Mouse (Mus musculus): Measurements from ENCODE around the gene Rnase11. TPM values are rescaled to one million over a fixed set of nuclear protein-coding genes. Genes with fewer than 3 reads are reported as not detected.
"Not testable (repeated sequence)": the region's sequence is repeated elsewhere in the genome, so short reads cannot be mapped to it uniquely, and the experiment has no call there.

Gene Rnase11
- total and polyA plus RNA-seq, 2 experiments: not detected

- Histone ChIP-seq H3K27me3 (ENCODE audit: control insufficient read depth, insufficient read depth, low read length) (no peaks in the 10 kb centered on the region), H3K79me2 (ENCODE audit: control insufficient read depth, insufficient read depth, low read length) (no peaks in the 10 kb centered on the region), H3K4me3 (ENCODE audit: insufficient read depth, low read depth, low read length) (no peak overlapping the region), H3K4me1 (ENCODE audit: control insufficient read depth, insufficient read depth, low read length) (no peaks in the 10 kb centered on the region), H3K27ac (replicated peaks; ENCODE audit: insufficient read depth, low read depth, low read length) (no peak overlapping the region), H3K36me3 (ENCODE audit: control insufficient read depth, insufficient read depth, low read length) (no peaks in the 10 kb centered on the region), H3K9ac (ENCODE audit: low read depth, low read length) (no peak overlapping the region)
- 76% methylated on average over 3 of the region's 3 CpGs for WGBS
- TF ChIP-seq CTCF (IDR thresholded peaks at IDR 0.05; ENCODE audit: low read depth, low read length) (no peak), POLR2A (IDR thresholded peaks at IDR 0.05; ENCODE audit: extremely low read depth, insufficient read depth, low read length) (no peak)
- no peak for DNase-seq (ENCODE audit: extremely low read depth, low read depth, low spot score)
Observed at GRCm38 (mm10) chr14:51027387-51028155, 22.4 kb downstream of the Rnase11 start.

DNA sequence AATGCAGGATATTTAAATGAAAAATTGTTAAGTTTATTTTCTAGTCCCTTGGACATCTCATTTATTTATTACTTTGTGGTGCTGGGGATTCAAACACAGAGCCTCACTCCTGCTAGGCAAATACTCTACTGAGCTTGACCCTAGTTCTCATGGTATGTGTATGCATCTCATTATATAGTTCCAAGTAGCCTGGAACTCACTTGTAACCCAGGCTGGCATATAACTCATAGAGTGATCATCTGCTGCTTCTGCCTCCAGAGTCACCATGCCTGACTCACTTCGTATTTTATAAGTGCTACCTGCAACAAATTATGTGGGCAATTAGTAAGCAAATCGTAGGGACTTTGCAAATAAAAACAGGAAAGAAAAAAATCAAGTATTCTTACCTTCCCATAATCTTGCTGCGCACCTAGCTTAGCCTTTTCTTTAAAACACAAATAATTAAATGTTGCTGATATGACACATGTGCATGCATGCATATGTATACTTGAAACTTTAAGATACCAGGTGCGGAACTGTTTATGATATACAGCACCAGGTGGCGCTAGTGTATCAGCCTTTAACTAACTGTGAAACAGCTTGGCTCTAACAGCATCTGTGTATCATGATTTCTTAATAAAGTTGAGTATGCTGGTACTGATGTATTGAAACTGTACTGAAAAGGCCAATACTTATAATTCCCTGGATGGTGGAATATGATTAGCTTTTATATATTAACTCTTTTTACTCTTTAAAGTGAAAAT lies 23.4 kb downstream of the Rnase11 start:
- Histone ChIP-seq H3K4me3 (ENCODE audit: insufficient read depth, low read depth, low read length) (no peak overlapping the region), H3K9ac (ENCODE audit: low read depth, low read length) (no peak overlapping the region), H3K79me2 (ENCODE audit: control insufficient read depth, insufficient read depth, low read length) (no peaks in the 10 kb centered on the region), H3K36me3 (ENCODE audit: control insufficient read depth, insufficient read depth, low read length) (no peaks in the 10 kb centered on the region), H3K27me3 (ENCODE audit: control insufficient read depth, insufficient read depth, low read length) (no peaks in the 10 kb centered on the region), H3K27ac (replicated peaks; ENCODE audit: insufficient read depth, low read depth, low read length) (no peak overlapping the region), H3K4me1 (ENCODE audit: control insufficient read depth, insufficient read depth, low read length) (no peaks in the 10 kb centered on the region)
- peak; percentile 74 for DNase-seq (ENCODE audit: extremely low read depth, low read depth, low spot score)
- TF ChIP-seq POLR2A (IDR thresholded peaks at IDR 0.05; ENCODE audit: extremely low read depth, insufficient read depth, low read length): no peak
- peak; percentile 72 for TF ChIP-seq CTCF (IDR thresholded peaks at IDR 0.05; ENCODE audit: low read depth, low read length)
- 38% methylated on average over 5 of the region's 5 CpGs for WGBS

DNA sequence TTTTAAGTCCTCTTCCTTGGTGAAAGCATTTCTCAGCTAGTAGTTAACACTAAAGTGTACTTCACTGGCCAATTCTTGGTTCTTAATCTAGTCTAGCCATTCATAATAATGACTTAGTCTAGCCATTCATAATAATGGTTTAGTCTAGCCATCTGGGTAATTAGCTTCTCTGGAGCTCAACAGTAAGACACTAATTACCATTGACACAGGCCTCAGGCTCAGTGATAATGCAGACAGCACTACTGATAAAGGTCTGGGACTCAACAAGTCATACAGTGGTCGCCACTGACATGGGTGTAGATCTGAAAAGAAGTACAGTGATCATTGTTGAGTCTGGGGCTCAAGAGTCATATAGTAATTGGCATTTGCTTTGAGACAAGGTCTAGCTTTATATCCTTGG lies 25.1 kb downstream of the Rnase11 start:
- Histone ChIP-seq H3K4me1 (ENCODE audit: control insufficient read depth, insufficient read depth, low read length) (no peaks in the 10 kb centered on the region), H3K4me3 (ENCODE audit: insufficient read depth, low read depth, low read length) (no peak overlapping the region), H3K36me3 (ENCODE audit: control insufficient read depth, insufficient read depth, low read length) (no peaks in the 10 kb centered on the region), H3K27ac (replicated peaks; ENCODE audit: insufficient read depth, low read depth, low read length) (no peak overlapping the region), H3K27me3 (ENCODE audit: control insufficient read depth, insufficient read depth, low read length) (no peaks in the 10 kb centered on the region), H3K9ac (ENCODE audit: low read depth, low read length) (no peak overlapping the region), H3K79me2 (ENCODE audit: control insufficient read depth, insufficient read depth, low read length) (no peaks in the 10 kb centered on the region)
- DNase-seq (ENCODE audit: extremely low read depth, low read depth, low spot score): no peak
- WGBS: 100% methylated on average over 1 of the region's 1 CpGs
- TF ChIP-seq CTCF (IDR thresholded peaks at IDR 0.05; ENCODE audit: low read depth, low read length): no peak
- no peak for TF ChIP-seq POLR2A (IDR thresholded peaks at IDR 0.05; ENCODE audit: extremely low read depth, insufficient read depth, low read length)

DNA sequence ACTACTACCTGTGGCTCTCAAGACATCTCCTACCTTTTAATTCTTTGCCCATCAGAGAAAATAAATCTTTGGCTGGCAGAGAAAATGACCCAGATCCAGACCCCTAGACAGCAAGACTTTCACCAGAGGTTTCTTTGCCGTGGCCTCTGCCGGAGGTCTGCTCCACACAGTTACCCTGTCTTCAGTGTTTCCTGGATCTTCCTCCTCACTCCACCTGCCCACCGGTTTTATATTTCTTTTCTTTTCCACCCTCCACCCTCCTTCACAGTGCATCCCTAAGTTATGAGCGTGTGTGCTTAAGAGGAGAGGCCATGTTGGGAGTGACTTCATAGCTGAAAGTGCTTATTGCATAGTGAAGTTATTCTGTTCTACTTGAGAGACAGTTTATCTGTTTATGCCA lies 26.5 kb downstream of the Rnase11 start:
- Histone ChIP-seq H3K27me3 (ENCODE audit: control insufficient read depth, insufficient read depth, low read length) (no peaks in the 10 kb centered on the region), H3K79me2 (ENCODE audit: control insufficient read depth, insufficient read depth, low read length) (no peaks in the 10 kb centered on the region), H3K4me3 (ENCODE audit: insufficient read depth, low read depth, low read length) (no peak overlapping the region), H3K9ac (ENCODE audit: low read depth, low read length) (no peak overlapping the region), H3K4me1 (ENCODE audit: control insufficient read depth, insufficient read depth, low read length) (no peaks in the 10 kb centered on the region), H3K36me3 (ENCODE audit: control insufficient read depth, insufficient read depth, low read length) (no peaks in the 10 kb centered on the region), H3K27ac (replicated peaks; ENCODE audit: insufficient read depth, low read depth, low read length) (no peak overlapping the region)
- whole genome bisulfite sequencing: 84% methylated on average over 4 of the region's 4 CpGs
- no peak for DNase-seq (ENCODE audit: extremely low read depth, low read depth, low spot score)
- no peak for TF ChIP-seq CTCF (IDR thresholded peaks at IDR 0.05; ENCODE audit: low read depth, low read length)
- no peak for TF ChIP-seq POLR2A (IDR thresholded peaks at IDR 0.05; ENCODE audit: extremely low read depth, insufficient read depth, low read length)

DNA sequence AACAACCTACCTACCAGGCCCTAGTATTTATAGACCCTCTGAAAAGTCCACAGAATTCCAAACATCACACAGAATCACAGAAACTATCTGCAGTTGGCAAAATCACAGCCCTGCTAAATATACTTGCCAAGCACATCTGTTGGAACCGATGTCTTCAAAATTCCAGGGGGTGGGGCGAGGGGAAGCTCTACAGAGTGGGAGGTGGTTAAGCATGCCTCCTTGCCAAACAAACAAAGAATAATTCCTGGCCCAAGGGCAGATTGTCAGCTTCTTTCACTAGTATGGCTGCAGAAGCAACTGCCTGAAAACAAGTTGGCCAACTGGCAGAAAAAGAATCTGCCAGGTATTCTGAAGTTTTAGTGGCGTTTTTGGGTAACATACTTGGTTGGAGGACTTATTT lies 32.7 kb downstream of the Rnase11 start:
- Histone ChIP-seq H3K27me3 (ENCODE audit: control insufficient read depth, insufficient read depth, low read length) (no peaks in the 10 kb centered on the region), H3K27ac (replicated peaks; ENCODE audit: insufficient read depth, low read depth, low read length) (no peak overlapping the region), H3K4me1 (ENCODE audit: control insufficient read depth, insufficient read depth, low read length) (no peaks in the 10 kb centered on the region), H3K36me3 (ENCODE audit: control insufficient read depth, insufficient read depth, low read length) (no peaks in the 10 kb centered on the region), H3K9ac (ENCODE audit: low read depth, low read length) (no peak overlapping the region), H3K79me2 (ENCODE audit: control insufficient read depth, insufficient read depth, low read length) (no peaks in the 10 kb centered on the region), H3K4me3 (ENCODE audit: insufficient read depth, low read depth, low read length) (no peak overlapping the region)
- no peak for DNase-seq (ENCODE audit: extremely low read depth, low read depth, low spot score)
- no peak for TF ChIP-seq POLR2A (IDR thresholded peaks at IDR 0.05; ENCODE audit: extremely low read depth, insufficient read depth, low read length)
- no peak for TF ChIP-seq CTCF (IDR thresholded peaks at IDR 0.05; ENCODE audit: low read depth, low read length)
- 73% methylated on average over 3 of the region's 3 CpGs for WGBS

DNA sequence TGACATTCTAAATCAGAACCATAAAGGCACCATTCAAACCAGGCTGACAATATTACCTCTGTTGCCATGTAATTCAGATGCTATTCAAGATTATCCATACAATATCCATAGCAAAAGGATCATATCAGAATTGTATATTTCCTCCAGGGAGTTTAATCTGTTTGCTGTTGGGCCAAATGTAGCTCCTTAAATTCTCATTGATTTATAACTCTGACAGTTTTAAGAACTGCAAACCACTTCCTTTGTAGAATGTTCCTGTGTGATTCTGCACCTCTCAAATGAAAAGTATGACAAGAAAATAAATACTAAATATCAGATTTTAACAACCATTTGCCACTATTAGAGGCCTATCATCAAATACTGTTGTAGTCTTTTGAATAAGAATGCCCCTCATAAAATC lies 34.2 kb downstream of the Rnase11 start:
- Histone ChIP-seq H3K27me3 (ENCODE audit: control insufficient read depth, insufficient read depth, low read length) (no peaks in the 10 kb centered on the region), H3K4me3 (ENCODE audit: insufficient read depth, low read depth, low read length) (no peak overlapping the region), H3K36me3 (ENCODE audit: control insufficient read depth, insufficient read depth, low read length) (no peaks in the 10 kb centered on the region), H3K9ac (ENCODE audit: low read depth, low read length) (no peak overlapping the region), H3K4me1 (ENCODE audit: control insufficient read depth, insufficient read depth, low read length) (no peaks in the 10 kb centered on the region), H3K27ac (replicated peaks; ENCODE audit: insufficient read depth, low read depth, low read length) (no peak overlapping the region), H3K79me2 (ENCODE audit: control insufficient read depth, insufficient read depth, low read length) (no peaks in the 10 kb centered on the region)
- no peak for TF ChIP-seq CTCF (IDR thresholded peaks at IDR 0.05; ENCODE audit: low read depth, low read length)
- TF ChIP-seq POLR2A (IDR thresholded peaks at IDR 0.05; ENCODE audit: extremely low read depth, insufficient read depth, low read length): no peak
- no peak for DNase-seq (ENCODE audit: extremely low read depth, low read depth, low spot score)

- H3K9ac ChIP-seq (ENCODE audit: low read depth, low read length); H3K36me3 ChIP-seq (ENCODE audit: control insufficient read depth, insufficient read depth, low read length); H3K79me2 ChIP-seq (ENCODE audit: control insufficient read depth, insufficient read depth, low read length); DNase-seq (ENCODE audit: extremely low read depth, low read depth, low spot score); H3K27me3 ChIP-seq (ENCODE audit: control insufficient read depth, insufficient read depth, low read length); H3K4me1 ChIP-seq (ENCODE audit: control insufficient read depth, insufficient read depth, low read length); H3K27ac ChIP-seq (replicated peaks; ENCODE audit: insufficient read depth, low read depth, low read length); H3K4me3 ChIP-seq (ENCODE audit: insufficient read depth, low read depth, low read length): not testable (repeated sequence)
- 91% methylated on average over 3 of the region's 3 CpGs for WGBS
Observed at GRCm38 (mm10) chr14:51014724-51015123, 35.2 kb downstream of the Rnase11 start.
